Mouse (Mus musculus) heart, postnatal 4 days (tissue): ENCODE data around the gene Cdc14b. TPM values are rescaled to one million over a fixed set of nuclear protein-coding genes. Genes with fewer than 3 reads are reported as not detected.
"Not testable (repeated sequence)": the region's sequence is repeated elsewhere in the genome, so short reads cannot be mapped to it uniquely, and the experiment has no call there.

Experiments
- DNase-seq: peaks from one replicate; pipeline ENCODE4 v3.0.0; 2021
- total RNA-seq, 2 experiments: library from RNA; stranded (reverse); gene quantifications; 2 replicates each; pipeline ENCODE4 v1.2.3; 2021

Cdc14b gene
- total RNA-seq, 2 experiments from 2014 or later: 10.8 to 11.4 TPM

- DNase-seq: peak; percentile 20
These were observed 922 bp downstream of the Cdc14b start for GRCm38 (mm10) chr13:64273891-64274844.

GRCm38 (mm10) chr13:64273352-64273751 lies 1.7 kb downstream of the Cdc14b start:
- no peak for DNase-seq

GRCm38 (mm10) chr13:64268384-64268783 lies 6.7 kb downstream of the Cdc14b start:
- DNase-seq: no peak

DNA sequence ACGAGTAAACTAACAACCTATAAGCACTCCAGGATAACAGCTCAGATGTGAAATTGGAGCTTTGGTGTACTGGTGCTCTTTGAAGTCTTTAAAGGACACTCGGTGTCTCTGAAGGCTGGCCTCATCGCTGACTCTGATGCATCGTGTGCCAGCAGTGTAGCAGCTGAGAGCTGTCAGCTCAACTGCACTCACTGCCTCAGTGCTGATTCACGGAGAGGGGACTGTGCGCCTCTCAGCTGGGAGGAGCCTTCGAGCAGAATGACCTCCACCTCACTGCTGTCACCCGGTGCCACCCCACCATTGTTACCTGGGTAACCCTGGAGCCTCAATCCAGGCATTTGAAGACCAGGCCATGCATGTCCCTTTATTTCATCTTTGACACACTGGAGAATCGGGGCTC lies 7.9 kb downstream of the Cdc14b start:
- peak; percentile 12 for DNase-seq

DNA sequence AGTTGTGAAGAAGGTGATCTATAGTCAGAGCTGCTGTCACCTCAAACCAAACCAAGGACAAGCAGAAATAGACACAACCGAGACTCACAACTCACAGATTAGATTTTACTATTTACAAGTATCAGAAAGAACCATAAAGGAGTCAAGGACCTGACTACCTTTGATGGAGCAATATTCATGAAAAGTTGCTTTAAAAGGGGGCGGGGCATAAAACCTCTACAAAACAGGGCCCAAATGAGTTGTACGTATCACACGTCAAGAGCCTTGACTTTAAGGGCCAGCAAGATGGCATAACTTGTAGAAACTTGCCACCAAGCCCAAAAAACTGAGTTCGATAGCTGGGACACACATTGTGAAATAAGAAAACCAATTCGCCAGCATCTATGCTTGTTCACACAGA lies 10.5 kb downstream of the Cdc14b start:
- DNase-seq: no peak

DNA sequence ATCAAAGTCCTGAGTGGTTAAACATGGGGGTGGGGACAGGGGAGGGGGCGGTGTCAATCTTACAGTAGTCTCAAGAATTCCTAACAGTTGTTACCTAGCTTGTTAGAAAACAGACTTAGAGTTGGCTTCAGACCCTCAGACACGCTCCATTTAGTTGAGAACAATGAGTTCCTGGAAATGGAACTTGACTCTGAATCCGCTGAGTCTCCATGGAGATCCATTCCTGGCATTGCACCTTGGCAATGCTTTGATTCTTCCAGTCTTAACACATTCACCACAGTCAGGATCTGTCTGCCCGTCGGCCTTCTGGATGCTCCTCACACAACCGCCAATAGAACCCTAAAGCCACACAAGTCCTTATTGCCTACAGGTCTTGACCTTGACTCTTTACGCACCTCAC lies 15.2 kb downstream of the Cdc14b start:
- no peak for DNase-seq

GRCm38 (mm10) chr13:64258516-64258821 lies 16.6 kb downstream of the Cdc14b start:
- DNase-seq: no peak

GRCm38 (mm10) chr13:64257814-64258515 lies 17.1 kb downstream of the Cdc14b start:
- DNase-seq: no peak

- DNase-seq: no peak
These were observed 17.9 kb downstream of the Cdc14b start for GRCm38 (mm10) chr13:64257010-64257813.

GRCm38 (mm10) chr13:64254185-64254584 lies 20.9 kb downstream of the Cdc14b start:
- DNase-seq: not testable (repeated sequence)

- no peak for DNase-seq
These were observed 21.4 kb downstream of the Cdc14b start for GRCm38 (mm10) chr13:64253697-64254096.

GRCm38 (mm10) chr13:64252147-64252546 lies 22.9 kb downstream of the Cdc14b start:
- peak; percentile 9 for DNase-seq

DNA sequence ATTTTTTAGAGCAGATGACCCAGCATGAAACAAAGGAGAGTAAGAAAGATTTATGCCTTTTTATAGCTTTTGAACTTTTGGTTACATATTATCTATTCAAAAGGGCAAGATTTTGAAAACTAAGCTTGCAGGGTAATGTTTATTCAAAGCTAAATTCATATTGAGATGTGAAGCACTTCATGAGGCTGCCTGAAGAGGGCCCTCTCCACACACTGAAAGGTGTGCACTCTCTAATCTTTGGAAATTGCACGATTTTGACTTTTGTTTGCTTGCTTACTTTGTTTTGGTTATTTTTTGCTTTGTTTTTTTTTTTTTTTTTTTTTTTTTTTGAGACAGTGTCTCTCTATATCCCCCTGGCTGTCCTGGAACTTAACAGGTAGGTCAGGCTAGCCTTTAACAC lies 24.7 kb downstream of the Cdc14b start:
- DNase-seq: peak; percentile 33

DNA sequence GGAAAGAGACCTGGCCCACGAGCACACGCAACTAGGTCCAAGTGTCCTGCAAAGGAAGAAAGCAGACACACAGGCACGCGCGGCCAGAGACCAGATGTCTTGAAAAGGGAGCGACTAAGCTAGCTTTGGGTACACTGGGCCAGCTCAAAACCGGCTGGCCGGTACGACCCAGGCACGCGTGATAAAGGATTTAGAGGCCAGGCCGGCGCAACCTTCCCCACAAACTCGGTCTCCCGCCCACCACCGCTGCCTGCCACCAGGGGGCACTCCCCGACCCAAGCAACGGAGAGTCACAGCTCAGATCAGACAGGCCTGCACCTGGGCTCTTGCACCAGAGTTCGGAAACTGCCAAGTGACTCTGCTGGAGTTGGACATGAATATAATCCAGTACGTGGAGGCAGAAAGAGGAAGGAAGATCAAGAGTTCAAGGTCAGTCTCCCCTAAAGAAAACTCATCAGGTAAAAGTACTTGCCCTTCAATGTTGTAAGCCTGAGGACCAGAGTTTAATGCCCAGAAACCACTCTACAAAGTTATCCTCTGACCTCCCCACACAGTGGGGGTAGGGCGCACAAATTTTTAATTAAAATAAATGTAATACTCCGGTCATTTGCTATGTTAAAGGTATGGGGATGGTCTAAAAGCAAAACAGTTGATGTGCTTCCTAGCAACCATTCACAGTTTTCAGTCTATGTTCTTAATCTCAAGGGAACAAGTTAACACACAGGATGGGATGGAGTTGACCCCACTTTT lies 26.1 kb downstream of the Cdc14b start:
- peak; percentile 94 for DNase-seq

DNA sequence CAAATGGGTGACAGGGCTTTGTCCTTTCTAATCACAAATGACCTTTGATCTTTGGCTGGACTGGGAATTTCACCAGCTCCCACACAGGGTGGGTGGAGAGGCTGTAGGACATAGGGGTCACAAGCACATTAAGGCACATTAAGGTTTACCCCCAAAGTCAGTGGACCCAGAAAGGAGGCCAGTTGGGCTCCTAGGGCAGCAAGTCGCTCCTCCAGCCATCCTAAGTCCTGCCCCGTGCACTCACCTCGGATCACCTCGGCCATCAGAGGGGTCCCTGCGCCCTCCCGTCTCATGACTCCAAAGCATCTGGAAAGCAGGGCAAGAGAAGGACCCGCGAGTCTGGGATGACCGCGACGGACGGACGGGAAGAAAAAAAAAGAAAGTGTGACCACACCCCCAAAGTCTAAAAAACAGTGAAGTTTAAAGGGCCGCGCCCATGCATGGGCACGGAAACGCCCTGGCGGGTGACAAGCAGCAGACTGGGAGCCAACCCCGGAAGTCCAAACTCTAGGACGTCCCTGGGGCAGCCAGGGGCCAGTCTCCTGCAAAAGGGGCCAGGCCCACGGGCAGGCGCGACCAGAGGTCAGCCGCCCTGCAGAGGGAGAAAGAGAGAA lies 26.8 kb downstream of the Cdc14b start:
- DNase-seq: peak; percentile 70

DNA sequence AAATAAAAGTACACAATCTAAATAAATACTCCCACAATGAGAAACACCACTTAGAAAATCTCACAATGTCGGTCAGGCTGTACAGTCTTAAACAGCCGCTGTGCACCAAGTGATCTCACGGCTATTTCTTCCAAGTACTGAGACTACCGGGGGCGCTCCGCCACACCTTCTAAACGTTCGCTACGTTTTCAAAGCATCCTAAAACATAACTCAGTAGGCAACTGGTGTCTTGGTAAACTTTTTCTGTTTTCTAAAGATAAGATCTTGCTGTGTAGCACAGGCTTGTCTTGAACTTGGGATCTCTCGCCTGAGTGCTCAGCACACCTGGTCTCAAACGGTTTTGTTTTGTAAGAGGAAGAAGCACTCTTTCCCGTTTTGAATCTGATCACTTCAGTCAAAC lies 29.0 kb downstream of the Cdc14b start:
- DNase-seq: no peak

GRCm38 (mm10) chr13:64244685-64245261 lies 30.3 kb downstream of the Cdc14b start:
- no peak for DNase-seq

- DNase-seq: no peak
These were observed 32.4 kb downstream of the Cdc14b start for GRCm38 (mm10) chr13:64242721-64243120.

- peak; percentile 10 for DNase-seq
These were observed 34.5 kb downstream of the Cdc14b start for GRCm38 (mm10) chr13:64240626-64241025.

DNA sequence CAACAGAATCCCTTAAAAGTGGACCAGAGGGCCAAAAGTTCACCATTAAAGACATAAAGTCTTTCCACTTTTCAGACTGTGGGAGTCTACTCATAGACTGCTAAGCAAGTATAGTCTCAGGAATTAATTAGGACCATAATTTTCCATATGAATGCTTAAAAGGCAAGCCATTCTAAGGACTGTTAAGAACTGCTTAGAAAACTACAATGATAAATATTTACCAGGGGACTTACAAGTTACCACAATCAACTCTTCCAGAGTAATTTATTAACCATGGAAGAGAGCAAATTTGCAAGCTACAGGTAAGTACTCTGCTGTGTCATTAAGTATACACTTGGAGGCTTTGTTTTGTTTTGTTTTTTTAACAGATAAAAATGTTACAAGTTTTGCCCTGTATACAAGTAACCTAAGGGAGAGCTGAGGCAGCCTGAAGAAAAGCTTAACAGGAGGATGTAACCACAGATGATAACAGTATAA lies 37.4 kb downstream of the Cdc14b start:
- DNase-seq: no peak

DNA sequence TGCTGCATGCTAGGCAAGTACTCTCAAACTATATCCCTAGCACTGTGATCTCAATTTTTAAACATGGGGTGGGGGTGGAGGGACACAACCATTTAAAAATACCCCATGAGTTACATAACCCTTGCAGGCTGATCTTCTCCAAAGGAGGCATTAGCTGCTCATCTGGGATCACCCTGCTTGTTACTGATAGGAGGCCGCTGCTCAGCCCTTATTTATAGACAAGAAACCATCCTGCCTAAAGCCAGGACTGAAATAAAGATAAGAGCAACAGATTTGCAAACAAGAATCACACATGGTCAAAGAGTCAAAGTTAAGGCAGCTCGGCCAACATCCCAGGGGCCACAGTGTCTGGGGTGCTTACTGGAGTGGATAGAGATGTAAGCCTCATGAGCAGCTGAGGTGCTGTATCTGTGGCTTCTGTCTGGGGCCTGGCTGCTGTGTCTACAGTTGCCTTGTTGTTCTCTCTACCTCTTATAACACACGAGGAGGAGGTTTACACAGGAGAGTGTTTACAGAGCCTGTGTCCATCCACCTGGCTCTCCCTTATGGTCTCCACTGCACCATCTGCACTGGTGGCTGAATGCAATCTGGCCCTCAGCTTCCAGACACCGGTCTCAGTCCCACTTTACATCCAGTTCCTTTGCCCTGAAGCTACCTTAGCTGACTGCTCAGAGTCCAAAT lies 38.0 kb downstream of the Cdc14b start:
- DNase-seq: no peak
